Mouse (Mus musculus): Measurements from ENCODE around the gene Myo15b. TPM values are rescaled to one million over a fixed set of nuclear protein-coding genes. Genes with fewer than 3 reads are reported as not detected.

Gene Myo15b
- polyA plus RNA-seq, 1 experiment from 2014 or later, result 0.12 TPM

DNA sequence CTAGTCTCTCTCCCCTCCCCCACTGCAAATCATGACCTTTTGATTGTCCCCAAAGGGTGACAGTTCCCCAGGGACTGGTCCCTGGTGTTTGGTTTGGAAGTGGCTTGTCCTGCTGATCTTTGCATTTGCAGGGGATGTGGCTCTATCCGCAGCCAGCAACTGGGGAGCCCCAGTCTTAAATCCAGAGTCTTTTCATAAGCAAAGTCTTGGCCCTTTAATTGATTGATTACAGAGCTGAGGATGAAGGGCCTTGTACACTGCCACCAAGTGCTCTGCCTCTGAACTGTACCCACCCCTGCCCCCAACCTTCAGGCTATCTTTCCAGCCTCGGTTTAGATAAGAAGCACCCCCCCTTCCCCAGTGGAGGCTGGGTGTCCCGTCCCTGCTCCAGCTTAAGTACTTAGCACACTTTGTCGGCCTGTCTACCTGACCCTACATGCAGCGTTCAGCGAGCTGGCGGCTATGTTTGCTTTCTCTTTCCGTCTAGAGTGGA is 25.1 kb upstream of the Myo15b start:
- H3K9ac ChIP-seq (replicated peaks), result no peak overlapping the region
- H3K27ac ChIP-seq (replicated peaks), result no peak overlapping the region
- H3K4me3 ChIP-seq (replicated peaks), result no peak overlapping the region
- no peak for ATAC-seq (ENCODE audit: low FRiP score)
- no peaks in the 10 kb centered on the region for H3K9me3 ChIP-seq (replicated peaks)
- no peaks in the 10 kb centered on the region for H3K36me3 ChIP-seq
- WGBS, result 27% methylated on average over 8 of the region's 8 CpGs
- H3K27me3 ChIP-seq (replicated peaks), result peaks cover 19% of the 10 kb centered on the region
- no peak overlapping the region for H3K4me2 ChIP-seq
- H3K4me1 ChIP-seq, result peaks cover 14% of the 10 kb centered on the region

DNA sequence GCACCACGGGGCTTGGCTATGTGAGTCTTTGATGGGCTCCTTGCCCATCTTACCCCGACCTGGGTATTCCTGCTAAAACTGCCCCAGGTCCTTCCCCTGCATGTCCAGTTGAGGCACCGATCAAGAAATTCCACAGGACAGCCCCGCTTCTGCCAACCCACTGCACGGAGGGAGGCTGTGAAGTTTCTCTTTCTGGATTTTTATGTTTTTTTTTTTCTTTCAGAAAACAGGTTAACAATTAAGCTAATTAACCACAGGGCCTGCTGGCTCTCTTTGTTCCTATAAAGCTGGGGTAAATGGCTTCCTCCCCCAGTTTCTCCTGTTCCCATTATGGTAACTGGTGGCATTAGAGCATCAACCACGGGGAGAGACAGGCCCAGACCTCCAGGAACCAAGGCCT is 24.2 kb upstream of the Myo15b start:
- WGBS, result 48% methylated on average over 6 of the region's 6 CpGs
- no peak overlapping the region for H3K4me2 ChIP-seq
- H3K36me3 ChIP-seq, result no peaks in the 10 kb centered on the region
- H3K4me3 ChIP-seq (replicated peaks), result no peak overlapping the region
- H3K4me1 ChIP-seq, result peaks cover 14% of the 10 kb centered on the region
- ATAC-seq (ENCODE audit: low FRiP score), result no peak
- H3K9ac ChIP-seq (replicated peaks), result no peak overlapping the region
- H3K27me3 ChIP-seq (replicated peaks), result peaks cover 19% of the 10 kb centered on the region
- no peak overlapping the region for H3K27ac ChIP-seq (replicated peaks)
- H3K9me3 ChIP-seq (replicated peaks), result no peaks in the 10 kb centered on the region

- no peak overlapping the region for H3K27ac ChIP-seq (replicated peaks)
- H3K4me1 ChIP-seq, result peaks cover 14% of the 10 kb centered on the region
- no peaks in the 10 kb centered on the region for H3K36me3 ChIP-seq
- WGBS, result 31% methylated on average over 11 of the region's 11 CpGs
- no peak overlapping the region for H3K4me3 ChIP-seq (replicated peaks)
- no peak overlapping the region for H3K4me2 ChIP-seq
- no peaks in the 10 kb centered on the region for H3K27me3 ChIP-seq (replicated peaks)
- ATAC-seq (ENCODE audit: low FRiP score), result no peak
- no peak overlapping the region for H3K9ac ChIP-seq (replicated peaks)
- no peaks in the 10 kb centered on the region for H3K9me3 ChIP-seq (replicated peaks)
Measured at GRCm38 (mm10) chr11:115836656-115837395, 21.4 kb upstream of the Myo15b start.

DNA sequence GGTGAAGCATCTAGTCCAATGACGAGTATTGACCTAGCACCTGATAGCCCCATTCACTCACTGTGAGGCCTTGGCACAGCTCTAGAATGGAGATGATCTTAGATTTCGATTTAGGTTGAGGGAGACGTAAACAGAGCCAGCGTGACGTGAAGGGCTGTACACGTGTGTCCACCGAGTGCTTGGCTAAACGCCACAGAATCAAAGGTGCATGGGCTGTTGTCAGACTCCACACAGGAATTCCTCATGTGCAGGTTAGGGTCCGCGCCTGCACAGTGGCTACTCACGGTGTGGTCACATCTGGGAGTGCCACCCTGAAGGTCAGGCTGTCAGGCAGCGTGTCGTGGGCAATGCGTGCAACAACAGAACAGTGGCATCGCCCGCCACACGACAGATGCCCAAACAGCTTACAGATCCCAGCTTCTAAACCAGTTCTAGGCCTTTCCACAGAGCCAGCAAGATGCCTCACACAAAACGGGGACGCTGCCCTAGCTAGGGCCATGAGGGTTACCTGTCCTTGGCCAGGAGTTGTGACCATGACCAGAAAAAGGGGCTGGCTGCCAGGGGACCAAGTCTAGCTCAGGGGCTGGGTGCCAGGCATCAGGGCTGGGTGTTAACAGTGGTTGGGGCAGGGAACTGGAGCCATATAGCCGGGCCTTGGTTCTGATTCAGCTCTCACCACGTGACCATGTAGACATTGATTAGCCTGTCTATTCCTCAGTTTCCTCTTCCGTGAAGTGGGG is 20.4 kb upstream of the Myo15b start:
- Histone ChIP-seq H3K4me3 (replicated peaks) (no peak overlapping the region), H3K4me1 (peaks cover 10% of the 10 kb centered on the region; the same call in 1 of the 2 replicates), H3K9me3 (replicated peaks) (no peaks in the 10 kb centered on the region), H3K9ac (replicated peaks) (no peak overlapping the region), H3K27me3 (replicated peaks) (no peaks in the 10 kb centered on the region), H3K36me3 (no peaks in the 10 kb centered on the region), H3K27ac (replicated peaks) (no peak overlapping the region), H3K4me2 (no peak overlapping the region)
- no peak for ATAC-seq (ENCODE audit: low FRiP score)
- 94% methylated on average over 22 of the region's 22 CpGs for WGBS

GRCm38 (mm10) chr11:115838895-115839311 is 19.3 kb upstream of the Myo15b start:
- no peak overlapping the region for H3K4me3 ChIP-seq (replicated peaks)
- no peak overlapping the region for H3K4me2 ChIP-seq
- H3K27me3 ChIP-seq (replicated peaks), result no peaks in the 10 kb centered on the region
- no peak overlapping the region for H3K9ac ChIP-seq (replicated peaks)
- no peak overlapping the region for H3K27ac ChIP-seq (replicated peaks)
- no peaks in the 10 kb centered on the region for H3K9me3 ChIP-seq (replicated peaks)
- ATAC-seq (ENCODE audit: low FRiP score), result no peak
- H3K36me3 ChIP-seq, result no peaks in the 10 kb centered on the region
- no peaks in the 10 kb centered on the region for H3K4me1 ChIP-seq
- WGBS, result 50% methylated on average over 4 of the region's 4 CpGs

- Histone ChIP-seq H3K27ac (replicated peaks) (no peak overlapping the region), H3K4me2 (no peak overlapping the region), H3K9ac (replicated peaks) (no peak overlapping the region), H3K9me3 (replicated peaks) (no peaks in the 10 kb centered on the region), H3K4me1 (no peaks in the 10 kb centered on the region), H3K4me3 (replicated peaks) (no peak overlapping the region), H3K27me3 (replicated peaks) (no peaks in the 10 kb centered on the region), H3K36me3 (no peaks in the 10 kb centered on the region)
- ATAC-seq (ENCODE audit: low FRiP score), result no peak
- 75% methylated on average over 3 of the region's 3 CpGs for WGBS
Measured at GRCm38 (mm10) chr11:115839732-115840131, 18.5 kb upstream of the Myo15b start.

- H3K9ac ChIP-seq (replicated peaks), result no peak overlapping the region
- H3K4me3 ChIP-seq (replicated peaks), result no peak overlapping the region
- whole genome bisulfite sequencing, result 90% methylated on average over 6 of the region's 6 CpGs
- no peak for ATAC-seq (ENCODE audit: low FRiP score)
- no peaks in the 10 kb centered on the region for H3K27me3 ChIP-seq (replicated peaks)
- no peaks in the 10 kb centered on the region for H3K9me3 ChIP-seq (replicated peaks)
- no peaks in the 10 kb centered on the region for H3K4me1 ChIP-seq
- H3K36me3 ChIP-seq, result no peaks in the 10 kb centered on the region
- no peak overlapping the region for H3K4me2 ChIP-seq
- no peak overlapping the region for H3K27ac ChIP-seq (replicated peaks)
Measured at GRCm38 (mm10) chr11:115841044-115841443, 17.2 kb upstream of the Myo15b start.

DNA sequence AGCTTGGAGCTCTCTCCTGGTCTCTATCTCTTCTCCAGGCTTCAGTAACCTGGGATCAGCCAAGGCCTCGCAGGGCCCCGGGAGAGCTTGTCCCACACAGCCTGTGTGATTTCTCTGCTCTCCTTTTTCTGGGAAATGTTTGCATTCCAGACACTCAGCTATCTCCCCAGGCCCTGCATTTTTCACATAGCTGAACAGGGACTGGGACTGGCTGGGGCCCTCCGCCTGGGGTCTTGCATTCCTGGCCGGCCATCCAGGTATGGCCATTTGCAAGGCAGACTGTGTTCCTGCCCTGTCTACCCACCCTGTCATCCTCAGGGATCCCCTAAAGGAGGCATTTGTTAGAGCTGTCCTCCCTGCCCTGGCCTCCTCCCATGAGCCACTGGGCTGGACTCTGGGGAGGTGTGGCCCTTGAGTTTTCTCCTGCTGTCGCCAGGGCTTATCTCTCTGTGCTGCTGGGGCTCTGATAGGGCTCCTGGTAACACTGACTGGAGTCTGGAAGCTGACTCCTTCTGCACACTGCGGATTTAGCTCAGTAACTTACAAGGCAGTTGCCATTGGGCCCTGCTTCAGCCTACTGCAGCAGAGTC is 16.1 kb upstream of the Myo15b start:
- Histone ChIP-seq H3K36me3 (no peaks in the 10 kb centered on the region), H3K4me1 (no peaks in the 10 kb centered on the region), H3K9ac (replicated peaks) (no peak overlapping the region), H3K27me3 (replicated peaks) (no peaks in the 10 kb centered on the region), H3K9me3 (replicated peaks) (no peaks in the 10 kb centered on the region), H3K4me2 (no peak overlapping the region), H3K4me3 (replicated peaks) (no peak overlapping the region), H3K27ac (replicated peaks) (no peak overlapping the region)
- ATAC-seq (ENCODE audit: low FRiP score), result no peak
- 50% methylated on average over 6 of the region's 6 CpGs for WGBS

GRCm38 (mm10) chr11:115843141-115843890 is 14.9 kb upstream of the Myo15b start:
- Histone ChIP-seq H3K27ac (replicated peaks) (no peak overlapping the region), H3K27me3 (replicated peaks) (no peaks in the 10 kb centered on the region), H3K9me3 (replicated peaks) (no peaks in the 10 kb centered on the region), H3K4me2 (no peak overlapping the region), H3K4me3 (replicated peaks) (no peak overlapping the region), H3K9ac (replicated peaks) (no peak overlapping the region), H3K4me1 (no peaks in the 10 kb centered on the region), H3K36me3 (no peaks in the 10 kb centered on the region)
- WGBS, result 84% methylated on average over 11 of the region's 14 CpGs
- no peak for ATAC-seq (ENCODE audit: low FRiP score)

- no peak overlapping the region for H3K4me3 ChIP-seq (replicated peaks)
- no peaks in the 10 kb centered on the region for H3K27me3 ChIP-seq (replicated peaks)
- 91% methylated on average over 5 of the region's 5 CpGs for WGBS
- no peaks in the 10 kb centered on the region for H3K4me1 ChIP-seq
- H3K36me3 ChIP-seq, result no peaks in the 10 kb centered on the region
- no peak for ATAC-seq (ENCODE audit: low FRiP score)
- H3K27ac ChIP-seq (replicated peaks), result no peak overlapping the region
- no peaks in the 10 kb centered on the region for H3K9me3 ChIP-seq (replicated peaks)
- H3K9ac ChIP-seq (replicated peaks), result no peak overlapping the region
- no peak overlapping the region for H3K4me2 ChIP-seq
Measured at GRCm38 (mm10) chr11:115843891-115844239, 14.3 kb upstream of the Myo15b start.

DNA sequence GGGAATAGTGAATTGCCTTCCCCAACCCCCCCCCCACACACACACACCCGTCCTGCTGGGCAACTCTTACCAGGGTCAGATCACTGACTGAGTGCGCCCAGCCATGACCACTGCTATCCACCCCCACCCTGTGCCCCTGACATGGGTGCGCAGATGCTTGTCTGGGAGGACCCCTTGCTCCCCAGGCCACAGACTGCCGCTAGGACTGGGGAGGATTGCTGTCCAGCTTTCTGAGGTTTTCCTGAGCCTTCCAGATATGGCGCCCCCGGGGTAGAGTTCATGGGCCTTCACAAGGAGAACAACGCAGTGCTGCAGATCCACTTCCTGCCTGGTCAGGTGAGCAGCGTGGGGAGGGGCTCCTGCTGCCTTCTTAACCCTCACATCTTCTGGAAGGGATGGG is 14.0 kb upstream of the Myo15b start:
- no peak overlapping the region for H3K9ac ChIP-seq (replicated peaks)
- H3K4me2 ChIP-seq, result no peak overlapping the region
- 79% methylated on average over 8 of the region's 8 CpGs for WGBS
- H3K9me3 ChIP-seq (replicated peaks), result no peaks in the 10 kb centered on the region
- no peak overlapping the region for H3K4me3 ChIP-seq (replicated peaks)
- H3K27me3 ChIP-seq (replicated peaks), result no peaks in the 10 kb centered on the region
- no peak for ATAC-seq (ENCODE audit: low FRiP score)
- H3K27ac ChIP-seq (replicated peaks), result no peak overlapping the region
- no peaks in the 10 kb centered on the region for H3K36me3 ChIP-seq
- no peaks in the 10 kb centered on the region for H3K4me1 ChIP-seq

Data from neural tube, embryonic 15.5 days (tissue).